Mouse (Mus musculus): Measurements from ENCODE around the gene Gkn1.

DNA sequence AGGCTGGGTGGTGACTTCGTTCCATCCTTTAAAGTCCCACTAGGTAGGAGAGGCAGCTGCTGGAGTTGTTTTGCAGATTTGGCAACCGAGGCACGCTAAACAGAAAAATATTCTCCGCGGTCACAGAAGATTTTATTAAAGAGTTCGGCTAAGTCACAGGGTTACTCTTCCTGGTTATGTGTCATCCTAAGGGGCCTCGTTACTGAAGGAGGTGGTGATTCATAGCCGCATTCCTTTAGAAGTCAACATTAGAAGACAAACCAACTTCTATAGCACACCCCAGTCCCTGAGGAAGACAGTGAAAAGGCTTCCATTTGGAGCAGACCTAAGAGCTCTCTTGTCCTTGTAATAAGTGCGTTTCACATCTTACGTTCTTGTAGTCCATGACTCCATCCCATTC, 35.9 kb upstream of the Gkn1 start:
- no peak for TF ChIP-seq CTCF (IDR thresholded peaks at IDR 0.05; ENCODE audit: low read depth, low read length)
- no peak for TF ChIP-seq POLR2A (IDR thresholded peaks at IDR 0.05; ENCODE audit: borderline replicate concordance, low read depth, low read length)
